Mouse (Mus musculus): ENCODE measurements around the gene Lmo1. TPM values are rescaled to one million over a fixed set of nuclear protein-coding genes. Genes with fewer than 3 reads are reported as not detected.
A peak's percentile ranks its signal among the peaks of the same experiment; 100 is the strongest.
"Not testable (repeated sequence)": the region's sequence is repeated elsewhere in the genome, so short reads cannot be mapped to it uniquely, and the experiment has no call there.

Gene Lmo1
- total RNA-seq, 4 experiments from 2014 or later = 4.8 to 8.5 (median 6.3) TPM

DNA sequence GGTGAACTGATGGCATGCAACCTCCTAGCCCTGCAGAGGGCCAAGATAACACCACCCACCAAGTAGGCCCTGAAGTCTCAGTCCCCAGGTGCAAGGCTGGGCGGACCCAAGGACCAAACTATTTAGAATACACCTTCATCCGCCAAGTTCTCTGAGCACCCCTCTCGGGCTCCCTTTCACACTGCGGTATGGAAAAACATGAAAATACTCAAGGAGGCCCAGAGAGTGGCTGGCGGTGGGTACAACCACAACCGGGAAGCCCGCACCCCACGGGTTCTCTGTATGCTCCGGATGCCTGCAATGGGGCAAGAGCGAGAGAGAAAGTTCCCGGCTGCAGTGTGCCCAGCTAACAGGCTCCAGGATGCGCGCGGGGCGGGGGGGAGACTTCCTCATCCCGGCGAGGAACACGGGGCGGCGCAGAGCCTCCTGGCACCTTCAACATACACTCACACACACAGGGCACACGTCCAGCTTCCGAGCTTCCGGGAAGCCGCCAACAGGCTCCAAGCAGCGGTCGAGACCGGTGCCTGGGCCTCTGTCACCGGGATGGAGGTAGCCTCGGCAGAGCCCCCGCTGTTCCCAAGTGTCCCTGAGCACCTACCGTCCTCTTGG lies 564 bp downstream of the Lmo1 start:
- no peak for DNase-seq

DNA sequence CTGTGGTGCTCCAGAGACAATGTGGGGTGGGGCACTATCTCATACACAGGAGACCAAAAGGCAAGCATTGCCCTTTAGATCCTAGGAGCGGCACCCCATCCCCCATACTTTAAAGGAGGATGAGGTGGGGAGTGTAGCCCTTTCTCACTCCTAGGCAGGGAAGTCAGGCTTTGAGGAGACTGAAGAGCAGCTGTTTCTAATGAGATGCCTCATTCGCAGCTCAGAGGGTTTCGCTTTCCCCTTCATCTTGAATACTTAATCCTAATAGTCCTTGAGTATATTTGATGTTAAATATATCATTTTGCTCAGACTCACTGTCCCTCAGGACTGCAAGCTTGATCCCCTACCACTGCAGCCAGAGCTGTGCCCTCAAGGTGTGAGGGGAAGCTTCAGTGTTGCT lies 3.1 kb downstream of the Lmo1 start:
- DNase-seq = no peak

DNA sequence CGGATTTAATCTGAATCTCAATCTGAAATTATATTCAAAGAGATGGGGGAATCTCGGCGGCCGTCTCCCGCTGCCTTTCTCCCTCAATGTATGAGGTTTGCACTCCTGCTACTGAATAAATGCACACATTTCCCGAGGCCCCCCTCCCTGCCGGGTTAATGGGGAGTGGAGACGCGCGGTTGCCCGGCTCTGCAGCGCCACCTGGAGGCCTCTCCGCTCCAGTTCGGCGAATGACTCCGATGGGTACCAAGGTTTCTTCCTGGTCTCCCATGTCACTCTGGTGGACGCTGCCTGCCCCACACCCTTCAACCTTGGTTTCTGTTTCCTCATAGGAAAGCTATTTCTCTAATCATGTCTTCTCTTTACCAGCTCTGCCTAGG lies 4.6 kb downstream of the Lmo1 start:
- DNase-seq = peak; percentile 72

DNA sequence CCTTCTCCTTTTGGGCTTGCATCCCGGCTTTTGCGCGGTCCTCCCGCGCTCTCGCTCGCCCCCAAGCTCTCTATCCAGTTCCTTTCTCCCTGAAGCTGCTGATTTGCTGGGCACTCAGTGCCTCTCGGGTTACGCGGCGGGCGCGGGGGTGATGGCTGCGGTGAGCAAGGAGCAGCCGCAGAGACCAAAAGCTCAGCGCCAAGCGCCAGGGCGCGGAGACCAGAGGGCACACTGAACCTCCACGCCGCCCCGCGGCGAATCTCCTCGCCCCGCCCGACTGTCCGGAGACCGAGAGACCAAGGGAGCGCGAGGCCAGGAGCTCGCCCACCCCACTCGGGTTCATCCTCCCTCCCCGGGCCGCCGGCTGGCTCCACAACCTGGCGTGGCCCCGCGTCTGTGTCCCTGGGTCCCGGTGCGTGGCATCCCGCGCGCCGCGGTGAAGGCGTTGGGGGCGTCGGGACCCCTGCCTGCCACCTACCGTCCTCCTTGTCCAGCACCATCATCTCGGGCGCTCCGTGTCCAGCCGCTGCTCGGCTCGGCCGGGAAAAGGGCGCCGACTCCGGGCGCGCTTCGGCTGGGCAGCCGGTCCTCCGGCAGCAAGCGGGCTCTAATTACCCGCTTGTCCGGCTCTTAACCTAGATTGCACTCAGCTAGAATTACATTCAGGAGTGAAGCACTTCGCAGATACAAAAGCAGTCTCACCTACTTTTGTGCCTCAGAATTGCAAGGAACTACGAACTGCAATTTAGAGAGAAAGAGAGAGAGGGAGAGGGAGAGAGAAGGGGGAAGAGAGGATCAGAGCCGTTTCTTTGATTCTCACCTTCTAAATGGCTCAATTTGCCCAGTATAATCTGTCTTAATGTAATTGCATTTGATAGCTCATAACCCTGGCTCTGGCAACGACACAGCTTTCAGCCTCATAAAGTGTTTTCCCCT lies 5.2 kb downstream of the Lmo1 start:
- DNase-seq = no peak

DNA sequence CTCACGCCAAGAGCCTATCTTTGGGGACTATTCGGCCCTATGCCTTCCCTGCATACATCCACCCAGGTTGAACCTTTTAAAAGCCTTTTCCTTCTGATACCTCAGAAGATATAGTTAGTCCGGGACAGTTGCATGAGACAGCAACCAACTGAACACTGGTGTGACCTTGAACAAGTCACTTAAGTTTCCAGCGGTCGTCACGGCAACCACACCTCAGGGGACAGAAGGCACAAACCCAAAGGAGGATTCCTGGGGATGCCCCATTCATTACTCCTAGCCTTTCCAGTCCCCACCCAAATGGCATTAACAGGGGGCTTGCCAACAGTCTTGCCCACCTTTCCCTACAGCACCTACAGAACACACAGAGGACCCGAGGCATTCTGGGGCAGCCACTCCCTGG lies 6.3 kb downstream of the Lmo1 start:
- no peak for DNase-seq

DNA sequence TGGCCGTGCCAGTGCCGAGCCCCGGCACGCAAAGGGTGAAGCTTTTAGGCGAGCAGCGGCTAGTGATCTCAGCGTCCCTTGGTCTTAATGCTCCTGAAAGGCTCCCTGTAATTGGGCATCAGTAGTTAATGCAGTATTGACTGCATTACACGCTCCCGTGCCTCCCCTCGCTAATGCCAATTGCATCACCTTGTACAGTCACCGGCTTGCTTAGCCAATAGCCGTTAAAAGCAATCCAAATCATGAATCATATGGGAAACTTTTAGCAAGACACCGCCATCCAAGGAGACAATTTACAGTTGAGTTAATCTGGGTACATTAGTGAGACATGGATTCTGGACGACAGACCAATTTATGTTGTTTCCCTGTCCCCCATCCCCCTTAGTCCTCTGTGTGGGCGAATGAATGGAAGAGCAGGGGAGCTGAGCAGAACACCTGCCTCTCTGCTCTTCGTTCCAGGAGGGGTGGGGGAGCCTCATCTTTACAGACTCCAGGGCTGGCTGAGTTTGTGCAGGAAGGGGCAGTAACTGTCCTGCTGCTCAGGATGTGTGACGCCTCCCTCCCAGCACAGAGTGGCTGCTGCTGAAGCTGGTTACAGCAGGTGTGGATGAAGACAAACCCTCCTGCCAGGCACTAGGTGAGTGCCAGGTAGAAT lies 8.9 kb downstream of the Lmo1 start:
- no peak for DNase-seq

DNA sequence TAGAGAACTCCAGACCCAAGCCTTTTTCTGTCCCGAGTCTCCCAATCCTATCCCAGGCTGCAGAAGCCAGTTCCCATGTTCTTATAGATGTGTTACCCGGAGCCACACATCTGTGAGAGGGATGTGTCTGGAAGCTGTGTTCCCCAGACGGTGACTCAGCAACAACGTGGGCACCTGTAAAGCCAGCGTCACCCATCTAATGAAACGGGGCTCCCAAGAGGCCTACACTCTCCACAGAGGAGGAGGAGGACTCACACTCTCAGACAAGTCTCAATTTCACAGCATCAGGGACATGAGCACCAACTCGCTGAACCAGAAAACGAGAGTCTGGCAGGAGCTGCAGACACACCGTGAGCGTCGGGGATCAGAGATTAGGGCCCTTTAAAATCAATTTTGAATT lies 20.7 kb downstream of the Lmo1 start:
- no peak for DNase-seq

DNA sequence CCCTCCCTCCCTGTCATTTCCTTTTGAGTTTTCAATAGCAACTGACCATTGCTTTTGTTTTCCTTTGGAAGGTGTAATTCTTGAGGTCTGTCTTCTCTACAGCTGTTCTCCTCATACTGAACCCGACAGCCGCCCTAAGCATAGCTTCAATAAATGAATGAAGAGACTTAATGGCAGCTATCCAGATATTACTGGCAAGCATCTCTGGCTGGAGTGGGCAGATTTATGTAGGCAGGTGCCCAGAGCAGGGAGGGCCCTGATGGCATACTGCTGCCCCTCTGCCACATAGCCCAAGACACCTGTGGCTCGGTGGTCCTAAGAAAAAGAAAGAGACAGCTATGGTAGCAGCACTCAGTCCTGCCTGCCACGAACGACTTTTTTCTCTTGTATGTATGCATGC lies 21.5 kb downstream of the Lmo1 start:
- no peak for DNase-seq

DNA sequence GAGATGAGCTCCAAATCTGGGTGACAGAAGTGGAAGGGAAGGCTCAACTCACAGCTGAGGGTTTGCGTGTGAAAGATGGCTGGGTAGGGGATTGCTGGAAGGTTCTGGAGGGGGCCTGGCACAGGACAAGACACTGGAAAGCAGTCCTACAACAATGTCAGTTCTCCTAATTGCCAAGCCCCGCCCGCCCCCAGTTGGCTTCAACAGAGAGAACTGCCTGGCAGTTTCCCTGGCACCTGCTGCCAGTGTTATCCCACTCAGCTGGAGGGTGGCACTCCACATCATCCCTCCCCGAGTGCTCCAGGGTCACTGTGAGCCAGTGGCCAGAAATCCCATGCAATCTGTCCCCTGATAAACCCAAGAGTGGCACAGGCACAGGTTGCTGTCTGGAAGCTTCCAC lies 23.9 kb downstream of the Lmo1 start:
- no peak for DNase-seq

DNA sequence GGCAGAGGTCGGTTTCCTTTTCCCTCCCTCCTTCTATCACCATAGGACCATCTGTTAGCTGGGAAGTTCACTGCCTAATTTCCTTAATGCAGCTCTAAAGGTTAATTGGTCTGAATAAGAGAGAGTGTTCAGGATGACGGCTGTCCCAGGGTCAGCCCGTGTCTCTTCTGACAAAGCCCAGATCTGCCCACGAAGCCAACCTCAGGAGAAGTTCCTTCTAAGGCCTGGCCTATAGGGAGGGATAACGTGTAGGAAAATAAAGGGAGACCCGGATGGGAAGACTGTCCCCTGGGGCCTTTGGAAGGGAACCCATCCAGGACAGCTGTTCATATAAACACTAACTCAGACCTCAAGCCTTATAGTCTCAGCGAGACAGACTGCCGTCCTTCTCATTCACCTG lies 29.8 kb downstream of the Lmo1 start:
- no peak for DNase-seq

DNA sequence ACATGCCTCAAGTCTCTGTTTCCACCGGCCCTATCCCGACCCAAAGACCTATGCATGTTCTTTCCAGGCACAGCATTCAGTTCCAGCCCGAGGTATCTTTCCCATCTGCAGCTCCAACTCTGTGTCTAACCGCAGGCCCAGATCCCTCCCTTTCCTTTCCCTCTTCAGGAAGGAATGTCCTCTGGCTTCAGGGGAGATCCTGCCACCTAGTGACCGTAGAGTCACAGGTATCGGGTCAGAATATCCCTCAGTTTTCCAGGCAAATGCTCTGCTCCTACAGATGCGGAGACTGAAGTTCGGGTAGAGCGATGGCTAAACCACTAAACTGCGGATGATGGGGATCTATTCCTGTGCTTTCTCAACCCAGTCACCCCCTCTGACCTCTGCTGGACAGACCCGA lies 30.3 kb downstream of the Lmo1 start:
- DNase-seq = no peak

DNA sequence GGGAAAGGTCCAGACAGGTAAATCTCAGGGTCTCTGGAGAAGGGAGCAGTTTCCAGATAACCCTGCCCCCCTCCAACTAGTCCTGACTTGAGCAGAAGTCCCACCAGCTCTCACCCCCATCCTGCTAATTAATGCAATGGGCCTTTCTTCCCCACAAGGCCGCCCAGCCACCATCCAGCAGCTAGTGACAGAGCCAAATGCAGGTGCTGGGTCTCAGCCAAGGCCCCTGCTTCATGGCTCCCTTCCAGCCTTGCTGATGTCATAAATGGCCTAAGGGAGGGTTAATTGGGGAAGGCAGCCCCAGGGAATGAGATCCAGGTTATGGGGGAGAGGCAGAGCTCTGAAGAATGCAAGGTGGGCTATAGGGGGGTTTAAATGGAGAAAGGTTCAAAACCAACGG lies 32.4 kb downstream of the Lmo1 start:
- peak; percentile 71 for DNase-seq

DNA sequence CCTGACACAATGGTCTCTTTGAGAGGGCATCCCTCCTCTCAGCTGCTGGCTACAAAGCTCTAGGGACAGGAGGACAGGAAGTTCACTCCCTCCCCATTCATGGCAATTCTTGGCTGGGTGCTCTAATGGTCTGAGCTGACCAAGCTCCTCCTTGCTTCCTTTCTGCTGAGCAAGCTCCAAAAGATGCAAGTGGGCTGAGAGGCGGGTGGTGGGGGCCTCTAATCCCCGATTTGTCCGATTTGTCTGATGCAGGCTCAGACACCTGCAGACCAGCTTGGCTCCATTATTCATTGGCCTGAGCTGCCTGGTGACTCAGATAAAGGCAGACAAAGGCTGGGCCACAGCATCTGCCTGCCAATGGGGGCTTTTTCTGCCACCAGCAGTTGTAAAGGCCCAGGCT lies 33.3 kb downstream of the Lmo1 start:
- no peak for DNase-seq

DNA sequence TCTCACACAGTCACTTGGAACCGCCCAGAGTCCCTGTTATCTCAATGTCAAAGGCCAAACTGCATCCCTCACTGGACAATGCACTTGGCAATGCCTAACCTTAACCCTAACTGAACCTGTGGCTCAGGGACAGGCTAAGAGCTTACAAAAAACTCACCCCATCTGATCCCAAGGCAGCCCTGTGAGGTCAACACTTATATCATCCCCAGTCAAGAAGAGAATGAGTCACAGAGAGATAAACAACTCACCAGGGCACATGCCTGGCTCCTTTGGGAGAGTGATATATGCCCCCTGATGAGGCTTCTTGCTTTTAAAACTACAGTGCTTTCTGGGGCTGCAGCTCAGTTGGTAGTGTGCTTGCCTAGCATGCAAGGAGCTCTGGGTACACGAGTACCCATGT lies 34.0 kb downstream of the Lmo1 start:
- DNase-seq = peak; percentile 70

DNA sequence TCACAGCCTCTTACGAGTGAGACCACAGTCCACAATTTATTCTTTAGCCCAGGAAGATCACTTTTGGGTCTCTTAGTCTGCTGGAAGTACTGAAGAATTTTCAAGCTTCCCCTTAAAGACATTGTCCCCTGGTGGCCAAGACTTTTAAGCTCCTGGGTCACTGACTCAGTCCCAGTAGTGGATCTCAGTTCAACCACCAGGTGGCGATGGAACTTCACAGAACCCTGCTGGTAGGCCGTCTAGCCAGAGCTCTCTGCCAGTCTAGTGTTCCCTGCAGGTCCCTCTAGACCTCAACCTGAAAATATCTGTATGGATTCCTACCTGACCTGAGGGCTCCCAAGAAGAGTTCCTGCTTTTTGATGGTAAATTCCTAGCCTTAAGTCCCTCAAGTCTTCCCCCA lies 35.6 kb downstream of the Lmo1 start:
- DNase-seq = peak; percentile 77

DNA sequence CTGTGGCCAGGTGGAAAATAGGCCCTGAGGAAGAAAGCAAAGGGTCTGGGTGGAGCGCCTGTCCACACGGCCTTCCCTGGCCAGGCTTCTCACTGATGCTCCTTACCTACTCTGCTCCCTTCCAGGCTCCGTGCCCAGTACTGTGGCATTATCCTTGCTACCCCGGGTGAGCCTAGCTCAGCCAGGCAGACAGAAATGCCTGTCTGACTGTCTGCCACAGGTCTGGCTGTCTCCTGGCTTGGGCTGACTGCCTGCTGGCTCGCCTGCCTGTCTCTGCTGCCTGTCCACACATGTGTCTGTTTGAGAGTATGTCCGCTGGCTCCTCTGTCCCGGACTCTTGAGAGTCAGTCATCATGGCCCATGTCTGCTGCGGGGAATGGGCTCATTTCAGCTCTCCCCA lies 37.6 kb downstream of the Lmo1 start:
- DNase-seq = no peak

DNA sequence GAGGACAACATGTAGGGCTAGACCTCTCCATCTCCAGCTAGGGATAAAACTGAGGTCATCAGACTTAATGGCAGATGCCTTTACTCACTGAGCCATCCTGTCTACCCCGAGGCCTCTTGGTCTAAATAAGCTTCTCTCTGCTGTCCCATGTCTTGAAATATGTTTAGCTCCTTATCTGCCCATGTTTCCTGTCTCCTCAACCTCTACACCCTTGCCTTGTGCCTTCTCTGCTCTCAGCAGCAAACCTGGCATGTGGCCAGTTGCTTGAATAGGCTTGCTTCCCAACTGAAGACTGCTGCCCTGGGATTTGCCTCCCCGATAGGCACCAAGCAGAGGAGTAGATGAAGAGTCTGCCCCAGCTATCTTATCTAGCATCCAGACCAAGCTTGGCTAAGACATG lies 43.4 kb downstream of the Lmo1 start:
- DNase-seq = no peak

DNA sequence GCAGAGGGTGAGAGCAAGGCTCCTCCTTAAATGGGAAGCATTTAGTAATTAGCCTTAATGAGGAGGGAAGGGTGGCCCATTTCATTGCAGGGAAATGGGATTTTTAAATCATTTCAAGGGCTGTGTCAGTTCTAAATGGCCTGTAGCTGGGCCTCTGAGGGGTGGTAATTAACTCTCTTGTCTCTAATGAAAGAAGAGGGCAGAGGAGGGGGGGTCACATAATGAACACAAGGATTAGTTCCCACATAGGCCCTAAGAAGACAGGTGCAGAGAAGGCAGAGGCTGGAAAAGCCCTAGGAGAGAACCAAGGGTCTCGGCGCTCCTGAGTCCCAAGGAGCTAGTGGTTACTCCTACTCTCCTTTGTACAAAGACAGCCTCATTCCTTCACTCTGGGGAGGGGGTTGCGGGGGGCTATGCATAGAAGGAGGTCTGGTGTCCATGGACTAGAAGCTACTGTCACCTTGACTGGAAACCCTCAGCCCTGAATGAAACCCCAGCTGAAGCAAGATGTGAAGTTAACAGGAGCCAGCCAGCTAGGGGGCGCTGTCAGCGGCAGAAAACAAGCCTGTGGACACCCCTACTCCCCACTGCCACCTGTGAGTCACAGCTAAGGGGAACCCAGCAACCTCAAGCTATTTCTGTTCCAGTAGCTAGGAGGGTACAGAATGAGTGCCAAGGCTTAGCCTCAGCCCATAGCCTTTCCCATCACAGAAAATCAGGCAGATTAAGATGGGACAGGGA lies 44.9 kb downstream of the Lmo1 start:
- DNase-seq = no peak

DNA sequence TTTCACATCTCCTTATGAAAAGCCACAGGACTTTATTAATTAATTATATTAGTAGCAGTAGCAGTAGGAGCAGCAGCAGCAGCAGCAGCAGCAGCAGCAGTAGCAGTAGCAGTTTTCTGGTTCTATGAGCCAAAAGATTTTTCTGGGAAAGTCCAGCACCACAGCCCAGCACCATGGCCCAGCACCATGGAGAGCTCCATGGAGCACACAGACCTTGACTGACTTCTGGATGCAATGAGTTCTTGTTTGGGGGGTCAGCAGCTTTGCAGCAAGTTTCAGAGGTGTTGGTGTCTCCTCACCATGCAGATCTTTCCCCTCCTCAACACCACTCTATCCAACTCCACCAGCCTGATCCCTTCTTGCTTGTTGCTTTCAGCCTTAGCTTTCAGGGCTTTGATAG lies 45.6 kb downstream of the Lmo1 start:
- no peak for DNase-seq

DNA sequence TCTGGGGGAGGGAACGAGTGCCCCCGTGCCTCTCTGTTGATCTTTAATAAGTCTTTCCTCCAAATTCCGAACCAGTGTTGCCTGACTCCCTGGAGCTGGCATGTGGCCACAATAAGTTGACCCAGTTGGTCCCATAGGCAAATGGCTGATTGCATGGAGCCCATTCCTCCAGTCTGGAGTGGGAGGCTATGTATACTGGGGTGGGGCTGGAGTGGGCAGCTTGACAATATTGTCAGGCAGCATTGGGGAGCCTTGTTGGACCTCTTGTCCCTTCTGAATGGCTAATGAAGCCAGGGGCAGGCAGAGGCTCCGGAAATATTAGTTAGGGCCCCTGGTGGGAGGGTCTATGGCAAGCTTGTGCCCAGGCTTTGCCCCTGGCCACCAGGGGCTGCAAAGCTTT lies 59.1 kb downstream of the Lmo1 start:
- DNase-seq = no peak

DNA sequence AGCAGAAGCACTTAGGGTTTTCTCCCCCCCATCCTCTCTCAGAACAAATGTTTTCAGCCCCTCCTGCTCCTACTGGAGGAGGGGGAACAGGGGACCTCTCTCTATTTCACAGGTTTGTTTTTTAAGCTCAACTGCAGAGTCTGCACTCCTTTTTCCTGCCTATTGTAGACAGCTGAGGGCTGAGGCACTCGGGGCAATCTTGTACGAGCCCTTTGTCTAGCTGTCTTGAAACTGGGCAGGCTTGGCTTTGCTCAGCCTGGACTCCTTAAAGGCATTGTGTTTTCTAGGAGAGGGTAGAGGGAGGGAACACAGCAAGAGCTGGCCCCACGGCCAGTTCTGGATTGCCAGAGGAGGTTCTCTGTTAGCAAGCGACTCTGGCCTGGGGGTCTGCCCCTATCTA lies 59.5 kb downstream of the Lmo1 start:
- not testable (repeated sequence) for DNase-seq

DNA sequence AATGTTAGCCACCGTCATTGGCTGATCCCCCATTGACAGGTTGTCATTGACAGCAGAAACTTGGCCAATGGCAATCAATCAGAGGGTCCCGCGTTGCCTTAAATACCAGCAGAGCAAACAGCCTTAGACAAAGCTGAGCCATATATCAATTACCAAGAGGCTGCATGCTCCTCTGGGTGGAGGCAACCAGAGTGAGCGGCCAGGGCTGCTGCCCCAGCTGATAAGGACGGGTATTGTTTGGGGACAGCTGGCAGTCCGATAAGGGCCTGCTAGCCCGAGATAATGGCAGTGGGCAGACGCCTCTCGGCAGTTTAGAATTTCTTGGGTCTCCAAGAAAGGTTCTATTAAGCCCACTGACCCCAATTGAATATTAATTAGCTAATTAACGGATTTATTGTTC lies 60.1 kb downstream of the Lmo1 start:
- no peak for DNase-seq

DNA sequence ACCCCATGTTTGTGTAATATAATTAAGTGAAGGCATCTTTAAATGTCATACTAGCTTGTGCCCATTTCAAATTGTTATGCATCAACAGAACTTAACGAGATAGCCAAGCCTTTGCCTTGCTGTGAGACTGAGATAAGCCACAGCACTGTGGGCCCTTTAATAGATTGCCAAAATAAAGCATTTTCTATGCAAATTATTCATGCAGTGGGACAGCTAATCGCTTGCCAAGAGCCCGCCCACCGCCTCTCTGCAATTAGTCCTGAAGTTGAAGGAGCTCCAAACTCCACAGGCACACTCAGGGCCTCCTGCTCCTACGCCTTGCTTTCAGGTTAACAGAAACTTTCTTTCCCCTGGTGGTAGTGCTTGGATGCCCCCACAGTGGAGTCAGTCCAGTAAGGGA lies 64.0 kb downstream of the Lmo1 start:
- no peak for DNase-seq

Measured in adrenal gland, adult 8-10 months (tissue).